Mouse (Mus musculus) embryonic facial prominence, embryonic 15.5 days (tissue): Measurements from ENCODE around the gene Lrfn1. TPM values are rescaled to one million over a fixed set of nuclear protein-coding genes. Genes with fewer than 3 reads are reported as not detected.

Experiments used
- polyA plus RNA-seq: library from polyadenylated mRNA; unstranded; fragments of >200 nt; fragmentation: Nextera tagmentation; extraction: Ambion mirVana; gene quantifications from 2 replicates; pipeline ENCODE4 v1.2.1, GENCODE M21; 2015

The Lrfn1 gene
- polyA plus RNA-seq, 1 experiment from 2014 or later, result 4.8 TPM

Other genes starting within 250 kb of the Lrfn1 start
- 3.8 and 5.5 TPM in 2 replicates for gene Eid2, start 184.1 kb upstream of the Lrfn1 start, polyA plus RNA-seq
- gene Eid2b, start 174.2 kb upstream of the Lrfn1 start, polyA plus RNA-seq, result 13.6 and 15.5 TPM in 2 replicates
- 0.13 and 0.30 TPM in 2 replicates for gene Selenov, start 160.8 kb upstream of the Lrfn1 start, polyA plus RNA-seq
- 2.0 and 2.4 TPM in 2 replicates for gene Dll3, start 149.7 kb upstream of the Lrfn1 start, polyA plus RNA-seq
- 125 and 128 TPM in 2 replicates for gene Timm50, start 139.9 kb upstream of the Lrfn1 start, polyA plus RNA-seq
- gene Supt5, start 113.2 kb upstream of the Lrfn1 start, polyA plus RNA-seq, result 93.3 and 98.8 TPM in 2 replicates
- gene Rps16, start 101.3 kb upstream of the Lrfn1 start, polyA plus RNA-seq, result 1,000 and 1,004 TPM in 2 replicates
- 66.8 and 76.1 TPM in 2 replicates for gene Plekhg2, start 79.4 kb upstream of the Lrfn1 start, polyA plus RNA-seq
- gene Zfp36, start 71.7 kb upstream of the Lrfn1 start, polyA plus RNA-seq, result 20.2 and 23.5 TPM in 2 replicates
- 47.7 and 52.1 TPM in 2 replicates for gene Med29, start 59.3 kb upstream of the Lrfn1 start, polyA plus RNA-seq
- gene Paf1, start 59.0 kb upstream of the Lrfn1 start, polyA plus RNA-seq, result 78.9 and 84.9 TPM in 2 replicates
- 16.8 and 18.1 TPM in 2 replicates for gene Gmfg, start 14.5 kb upstream of the Lrfn1 start, polyA plus RNA-seq
- gene Ifnl2, start 58.5 kb downstream of the Lrfn1 start, polyA plus RNA-seq, result not detected in 2 replicates
- gene Ifnl3, start 70.9 kb downstream of the Lrfn1 start, polyA plus RNA-seq, result not detected in 2 replicates
- gene Sycn, start 88.9 kb downstream of the Lrfn1 start, polyA plus RNA-seq, result not detected in 2 replicates
- gene Nccrp1, start 95.3 kb downstream of the Lrfn1 start, polyA plus RNA-seq, result 2.6 and 4.6 TPM in 2 replicates
- gene Samd4b, start 146.2 kb downstream of the Lrfn1 start, polyA plus RNA-seq, result 32.8 and 34.1 TPM in 2 replicates
- 37.4 and 39.3 TPM in 2 replicates for gene Pak4, start 146.2 kb downstream of the Lrfn1 start, polyA plus RNA-seq
- gene Acp7, start 179.4 kb downstream of the Lrfn1 start, polyA plus RNA-seq, result 1.3 and 1.9 TPM in 2 replicates
- 8.8 and 9.1 TPM in 2 replicates for gene Fbxo27, start 240.9 kb downstream of the Lrfn1 start, polyA plus RNA-seq